Mouse (Mus musculus): ENCODE data around the gene Ufsp2. TPM values are rescaled to one million over a fixed set of nuclear protein-coding genes. Genes with fewer than 3 reads are reported as not detected.

The Ufsp2 gene
- total and polyA plus RNA-seq, 3 experiments = 45.0 to 58.9 TPM; not detected in 1

- H3K27me3 ChIP-seq (ENCODE audit: control insufficient read depth in 1 of 2, insufficient read depth in 2 of 2, low read length in 2 of 2) = no peaks in the 10 kb centered on the region
- H3K4me3 ChIP-seq (ENCODE audit: control insufficient read depth in 1 of 2, insufficient read depth in 1 of 2, low read depth in 2 of 2, low read length in 2 of 2) = no peak overlapping the region
- no peaks in the 10 kb centered on the region for H3K9me3 ChIP-seq (replicated peaks; ENCODE audit: insufficient read depth, low read length)
- DNase-seq (ENCODE audit: low read depth, low spot score) = peak; percentile 50
- H3K36me3 ChIP-seq (ENCODE audit: control insufficient read depth in 1 of 2, insufficient read depth in 2 of 2, low read length in 2 of 2) = peaks cover 6 to 32% of the 10 kb centered on the region in 2 experiments; a peak in 3 of 4 replicates
- H3K9ac ChIP-seq (ENCODE audit: control insufficient read depth, low read depth, low read length, poor library complexity, severe bottlenecking) = no peak overlapping the region
- no peaks in the 10 kb centered on the region for H3K79me2 ChIP-seq (ENCODE audit: control insufficient read depth, insufficient read depth, low read length, poor library complexity)
- peaks cover 0 to 7% of the 10 kb centered on the region in 2 experiments; a peak in 2 of 4 replicates for H3K4me1 ChIP-seq (ENCODE audit: control insufficient read depth in 1 of 2, insufficient read depth in 2 of 2, low read length in 2 of 2)
- H3K27ac ChIP-seq (ENCODE audit: control insufficient read depth, low read depth, low read length) = no peak overlapping the region
- TF ChIP-seq RCOR1 (IDR thresholded peaks at IDR 0.05; ENCODE audit: low read depth, low read length) (no peak), UBTF (IDR thresholded peaks at IDR 0.05; ENCODE audit: borderline replicate concordance, insufficient read depth, low read depth, low read length) (no peak)
These were observed 15.4 kb downstream of the Ufsp2 start for GRCm38 (mm10) chr8:45990631-45991310.

- no peak for TF ChIP-seq CHD2 (IDR thresholded peaks at IDR 0.05; ENCODE audit: low read length)
- peak; percentile 44; the same call in 1 of the 2 replicates for TF ChIP-seq USF1 (IDR thresholded peaks at IDR 0.05; ENCODE audit: low read depth, low read length)
- TF ChIP-seq CTCF (IDR thresholded peaks at IDR 0.05 in 2 of 3, conservative IDR thresholded peaks at IDR 0.05 in 1 of 3; ENCODE audit: control insufficient read depth in 1 of 3, insufficient read depth in 1 of 3, low read depth in 2 of 3, low read length in 3 of 3, poor library complexity in 1 of 3, severe bottlenecking in 1 of 3) = peak; percentile 31 to 45 (median 45); a peak in 5 of 6 replicates
- peak; percentile 63 for DNase-seq (ENCODE audit: low read depth, low spot score)
These were observed 18.8 kb downstream of the Ufsp2 start for GRCm38 (mm10) chr8:45994111-45994510.

GRCm38 (mm10) chr8:45995576-45995975 lies 20.2 kb downstream of the Ufsp2 start:
- no peak overlapping the region for H3K9ac ChIP-seq (ENCODE audit: control insufficient read depth, low read depth, low read length, poor library complexity, severe bottlenecking)
- peaks cover 8% of the 10 kb centered on the region for H3K79me2 ChIP-seq (ENCODE audit: control insufficient read depth, insufficient read depth, low read length, poor library complexity)
- peaks cover 14 to 40% of the 10 kb centered on the region in 2 experiments for H3K36me3 ChIP-seq (ENCODE audit: control insufficient read depth in 1 of 2, insufficient read depth in 2 of 2, low read length in 2 of 2)
- no peak overlapping the region for H3K4me3 ChIP-seq (ENCODE audit: control insufficient read depth in 1 of 2, insufficient read depth in 1 of 2, low read depth in 2 of 2, low read length in 2 of 2)
- no peaks in the 10 kb centered on the region for H3K9me3 ChIP-seq (replicated peaks; ENCODE audit: insufficient read depth, low read length)
- H3K4me1 ChIP-seq (ENCODE audit: control insufficient read depth in 1 of 2, insufficient read depth in 2 of 2, low read length in 2 of 2) = peaks cover 0 to 7% of the 10 kb centered on the region in 2 experiments; a peak in 3 of 4 replicates
- H3K27me3 ChIP-seq (ENCODE audit: control insufficient read depth in 1 of 2, insufficient read depth in 2 of 2, low read length in 2 of 2) = no peaks in the 10 kb centered on the region
- no peak overlapping the region for H3K27ac ChIP-seq (ENCODE audit: control insufficient read depth, low read depth, low read length)
- no peak for DNase-seq (ENCODE audit: low read depth, low spot score)
- TF ChIP-seq USF2 (IDR thresholded peaks at IDR 0.05; ENCODE audit: borderline replicate concordance in 1 of 2, insufficient read depth in 1 of 2, low read depth in 1 of 2, low read length in 2 of 2) (no peak), ETS1 (IDR thresholded peaks at IDR 0.05; ENCODE audit: low read depth, low read length) (no peak), POLR2AphosphoS2 (IDR thresholded peaks at IDR 0.05; ENCODE audit: low read length) (no peak), HCFC1 (IDR thresholded peaks at IDR 0.05; ENCODE audit: low read depth, low read length) (no peak), GATA1 (IDR thresholded peaks at IDR 0.05; ENCODE audit: low read depth, low read length) (no peak)

More at GRCm38 (mm10) chr8:45994111-45994510, 18.8 kb downstream of the Ufsp2 start:
- Histone ChIP-seq H3K27ac (ENCODE audit: control insufficient read depth, low read depth, low read length) (no peak overlapping the region), H3K9ac (ENCODE audit: control insufficient read depth, low read depth, low read length, poor library complexity, severe bottlenecking) (no peak overlapping the region), H3K4me1 (ENCODE audit: control insufficient read depth in 1 of 2, insufficient read depth in 2 of 2, low read length in 2 of 2) (peaks cover 0 to 2% of the 10 kb centered on the region in 2 experiments; a peak in 1 of 4 replicates), H3K79me2 (ENCODE audit: control insufficient read depth, insufficient read depth, low read length, poor library complexity) (peaks cover 4% of the 10 kb centered on the region), H3K27me3 (ENCODE audit: control insufficient read depth in 1 of 2, insufficient read depth in 2 of 2, low read length in 2 of 2) (no peaks in the 10 kb centered on the region), H3K4me3 (ENCODE audit: control insufficient read depth in 1 of 2, insufficient read depth in 1 of 2, low read depth in 2 of 2, low read length in 2 of 2) (no peak overlapping the region), H3K36me3 (ENCODE audit: control insufficient read depth in 1 of 2, insufficient read depth in 2 of 2, low read length in 2 of 2) (peaks cover 11 to 40% of the 10 kb centered on the region in 2 experiments), H3K9me3 (replicated peaks; ENCODE audit: insufficient read depth, low read length) (no peaks in the 10 kb centered on the region)
